Mouse (Mus musculus) lung, adult 2 months (tissue): ENCODE measurements around the gene Cmtm3. TPM values are rescaled to one million over a fixed set of nuclear protein-coding genes. Genes with fewer than 3 reads are reported as not detected.

ENCODE experiments used
- DNase-seq: peaks from one replicate; pipeline ENCODE4 v3.0.0; 2022
- H3K4me1 ChIP-seq: fragments of 200-500 bp; 2 replicates; pipeline ENCODE4 v1.6.1; 2011; ENCODE audit warnings: low read length; ENCODE audit not compliant: control insufficient read depth, insufficient read depth
- H3K4me3 ChIP-seq: fragments of 200-500 bp; replicated peaks from 2 replicates; pipeline ENCODE3; 2011; ENCODE audit warnings: low read depth, mild to moderate bottlenecking, control low read depth, low read length; ENCODE audit errors: extremely low read depth
- CTCF ChIP-seq: fragments of 200-500 bp; IDR thresholded peaks from 2 replicates; pipeline ENCODE4 v1.5.1; 2011; ENCODE audit warnings: mild to moderate bottlenecking, low read length, control low read depth; ENCODE audit not compliant: insufficient read depth
- POLR2A ChIP-seq: fragments of 200-500 bp; IDR thresholded peaks from 2 replicates; pipeline ENCODE4 v1.6.1; 2011; ENCODE audit warnings: low read depth, mild to moderate bottlenecking, control low read depth, low read length, borderline replicate concordance; ENCODE audit errors: extremely low read depth
- WGBS: fragments of 180-500 bp; shearing (Covaris S2); methylation state at CpG from one replicate; pipeline ENCODE4 v1.1.7; 2018; 5-methylcytosine and 5-hydroxymethylcytosine counted together
- polyA plus RNA-seq: library from polyadenylated mRNA; depleted of rRNA; stranded (reverse); fragments of >200 nt; gene quantifications from 2 replicates; pipeline ENCODE4 v1.2.3, GENCODE M21; 2012

Cmtm3 gene
- polyA plus RNA-seq, 1 experiment = 154 TPM

DNA sequence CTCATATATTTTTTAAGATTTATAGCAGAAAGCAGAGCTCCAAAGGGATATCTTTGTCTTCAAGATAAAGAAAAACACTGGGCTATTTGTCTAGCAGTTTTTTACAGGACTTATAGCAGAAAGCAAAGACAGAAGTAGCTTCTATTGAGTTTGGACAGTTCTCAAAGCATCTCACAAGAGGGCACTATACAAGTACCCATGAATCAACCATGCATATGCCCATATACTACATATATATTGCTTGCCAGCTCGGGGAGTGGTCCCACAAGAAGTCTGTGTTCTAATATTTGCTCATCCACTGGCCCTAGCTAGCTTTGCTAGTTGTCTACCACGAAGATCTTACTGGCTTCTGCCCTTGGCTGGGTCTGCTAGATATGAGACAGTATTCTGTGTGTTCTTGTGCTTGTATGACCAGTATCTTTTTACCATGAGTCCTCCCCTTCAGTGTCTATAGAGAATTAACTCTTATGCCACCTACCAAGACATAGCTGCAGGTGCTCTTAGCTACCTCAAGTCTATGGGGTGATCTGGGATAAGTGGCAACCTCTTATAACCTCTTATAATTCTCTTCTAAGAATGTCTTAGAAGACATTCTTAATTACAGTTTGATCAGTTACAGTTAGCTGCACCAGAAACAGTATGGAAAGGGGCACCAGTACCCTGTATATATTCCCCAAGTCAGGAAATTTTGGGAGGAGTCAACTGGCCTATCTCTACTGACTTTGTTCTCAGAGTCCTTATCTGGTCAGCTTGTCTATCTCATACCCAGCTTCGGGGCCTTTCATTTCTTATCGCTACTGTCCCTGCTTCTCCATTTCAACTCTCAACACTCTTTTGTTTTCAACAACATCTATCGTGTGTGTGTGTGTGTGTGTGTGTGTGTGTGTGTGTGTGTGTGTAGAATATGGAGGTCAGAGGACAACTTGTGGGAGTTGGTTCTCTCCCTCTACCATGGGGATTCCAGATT lies 6.3 kb upstream of the Cmtm3 start:
- TF ChIP-seq CTCF (no peak), POLR2A (no peak)
- Histone ChIP-seq H3K4me1 (peaks cover 2% of the 10 kb centered on the region; the same call in 1 of the 2 replicates), H3K4me3 (no peak overlapping the region)
- no peak for DNase-seq
- WGBS = 65% methylated on average over 5 of the region's 5 CpGs

- no peak for TF ChIP-seq CTCF
- H3K4me1 ChIP-seq = peaks cover 2% of the 10 kb centered on the region; the same call in 1 of the 2 replicates
- 30% methylated on average over 5 of the region's 5 CpGs for WGBS
- no peak overlapping the region for H3K4me3 ChIP-seq
- DNase-seq = no peak
Measured at GRCm38 (mm10) chr8:104333786-104334185, 5.4 kb upstream of the Cmtm3 start.

DNA sequence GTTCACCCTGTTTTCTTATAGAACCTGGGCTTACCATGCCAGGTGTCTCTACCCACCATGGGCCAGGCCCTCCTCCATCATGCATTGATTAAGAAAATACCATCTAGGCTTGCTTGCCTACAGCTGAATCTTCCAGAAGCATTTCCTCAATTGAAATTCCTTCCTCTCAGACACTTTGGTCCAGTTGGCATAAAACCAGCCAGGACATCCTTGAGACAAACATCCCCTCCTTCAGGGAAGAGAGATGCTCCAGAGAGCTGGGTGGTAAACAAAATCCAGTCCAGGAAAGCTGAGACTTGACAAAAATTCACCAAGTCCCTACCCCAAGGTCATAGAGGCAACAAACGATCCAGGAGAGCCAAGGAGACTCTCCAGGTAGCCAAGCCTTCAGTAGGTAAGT lies 5.0 kb upstream of the Cmtm3 start:
- peak; percentile 13 for DNase-seq
- TF ChIP-seq CTCF (no peak), POLR2A (no peak)
- H3K4me1 ChIP-seq = peaks cover 2% of the 10 kb centered on the region
- 41% methylated on average over 1 of the region's 1 CpGs for WGBS
- no peak overlapping the region for H3K4me3 ChIP-seq

DNA sequence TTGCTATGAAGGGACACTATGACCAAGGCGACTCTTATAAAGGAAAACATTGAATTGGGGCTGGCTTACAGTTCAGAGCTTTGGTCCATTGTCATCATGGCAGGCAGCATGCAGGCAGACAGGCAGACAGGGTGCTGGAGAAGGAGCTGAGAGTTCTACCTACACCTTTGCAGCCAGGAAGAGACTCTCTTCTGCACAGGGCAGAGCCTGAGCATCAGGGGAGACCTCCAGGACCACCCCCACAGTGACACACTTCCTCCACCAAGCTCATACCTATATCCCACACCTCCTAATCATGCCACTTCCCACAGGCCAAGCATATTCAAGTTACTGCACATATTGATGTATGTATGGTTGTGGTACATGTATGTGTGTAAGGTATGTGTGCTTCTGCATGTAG lies 2.4 kb upstream of the Cmtm3 start:
- H3K4me3 ChIP-seq = no peak overlapping the region
- peaks cover 2% of the 10 kb centered on the region for H3K4me1 ChIP-seq
- 85% methylated on average over 1 of the region's 1 CpGs for WGBS
- TF ChIP-seq CTCF = no peak
- no peak for TF ChIP-seq POLR2A
- DNase-seq = no peak

GRCm38 (mm10) chr8:104337890-104338289 lies 1.3 kb upstream of the Cmtm3 start:
- DNase-seq = no peak
- Histone ChIP-seq H3K4me1 (peaks cover 2% of the 10 kb centered on the region), H3K4me3 (no peak overlapping the region)
- TF ChIP-seq CTCF (no peak), POLR2A (no peak)
- WGBS = 60% methylated on average over 3 of the region's 3 CpGs

DNA sequence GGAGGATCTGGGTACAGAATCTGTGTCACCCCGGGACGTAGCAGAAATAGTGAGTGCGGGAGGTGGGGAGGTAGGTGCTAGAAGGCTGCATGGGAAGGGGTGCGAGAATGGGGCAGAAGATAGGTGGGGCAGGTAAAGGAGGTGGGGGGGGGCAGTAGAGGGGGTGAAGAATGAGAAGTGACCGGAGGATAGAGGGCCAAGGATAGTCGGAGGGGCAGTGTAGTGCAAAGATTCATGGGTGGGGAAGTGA lies 698 bp downstream of the Cmtm3 start:
- WGBS = 1% methylated on average over 6 of the region's 6 CpGs
- TF ChIP-seq CTCF = no peak
- no peaks in the 10 kb centered on the region; the same call in none of the 2 replicates for H3K4me1 ChIP-seq
- H3K4me3 ChIP-seq = peak overlapping the region; percentile 64
- DNase-seq = peak; percentile 17

- TF ChIP-seq CTCF = no peak
- TF ChIP-seq POLR2A = peak; percentile 70; the same call in 1 of the 2 replicates
- no peaks in the 10 kb centered on the region; the same call in none of the 2 replicates for H3K4me1 ChIP-seq
- peak; percentile 65 for DNase-seq
- H3K4me3 ChIP-seq = peak overlapping the region; percentile 64
- WGBS = under 1% methylated on average over 52 of the region's 54 CpGs
Measured at GRCm38 (mm10) chr8:104340233-104341105, 1.3 kb downstream of the Cmtm3 start.

DNA sequence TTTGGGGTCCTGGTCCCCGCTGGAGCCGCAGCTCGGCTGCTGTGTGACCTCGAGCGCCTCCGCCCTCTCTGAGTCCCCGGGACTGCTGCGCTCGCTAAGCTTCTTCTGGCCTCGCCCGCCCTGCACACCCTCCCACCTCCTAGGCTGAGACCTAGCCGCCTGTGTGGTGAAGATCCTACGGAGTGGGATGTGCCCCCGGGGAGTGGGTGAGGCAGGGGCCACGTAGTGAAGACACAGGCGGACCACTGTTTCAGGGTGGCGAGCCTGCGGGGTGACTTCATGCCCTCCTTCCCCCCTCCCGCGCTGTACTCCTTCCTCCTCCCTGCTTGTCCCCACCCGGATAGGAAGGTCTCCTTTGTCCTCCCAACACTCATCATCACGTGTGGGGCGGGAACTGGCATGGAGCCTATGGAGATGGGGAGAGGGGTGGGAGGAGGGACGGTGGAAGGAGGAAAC lies 1.9 kb downstream of the Cmtm3 start:
- 2% methylated on average over 24 of the region's 24 CpGs for WGBS
- no peaks in the 10 kb centered on the region; the same call in none of the 2 replicates for H3K4me1 ChIP-seq
- peak overlapping the region; percentile 64 for H3K4me3 ChIP-seq
- peak; percentile 63 for DNase-seq
- peak; percentile 85; the same call in 1 of the 2 replicates for TF ChIP-seq POLR2A
- no peak for TF ChIP-seq CTCF

- Histone ChIP-seq H3K4me3 (peak overlapping the region; percentile 64), H3K4me1 (no peaks in the 10 kb centered on the region; the same call in none of the 2 replicates)
- 45% methylated on average over 6 of the region's 6 CpGs for WGBS
- TF ChIP-seq POLR2A = no peak
- no peak for TF ChIP-seq CTCF
- DNase-seq = no peak
Measured at GRCm38 (mm10) chr8:104341678-104342077, 2.5 kb downstream of the Cmtm3 start.

DNA sequence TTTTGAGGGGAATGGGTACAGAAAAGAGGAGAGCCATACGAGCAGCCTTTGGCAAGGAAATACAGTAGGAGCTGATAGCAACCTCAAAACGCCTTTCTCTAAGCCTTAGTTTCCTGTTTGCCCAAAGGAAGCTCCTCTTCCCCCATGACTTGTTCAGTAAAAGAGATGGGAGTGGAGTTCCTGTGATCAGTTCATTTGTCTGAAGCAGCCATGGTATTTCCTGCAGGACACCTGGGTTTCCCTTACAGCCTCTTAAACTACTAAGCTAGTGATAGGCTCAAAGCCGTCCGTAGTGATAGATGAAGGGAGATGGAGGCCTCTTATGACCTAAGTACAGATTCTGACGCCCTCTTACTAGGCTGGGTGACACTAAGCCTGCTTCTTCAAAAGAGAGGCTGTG lies 3.2 kb downstream of the Cmtm3 start:
- Histone ChIP-seq H3K4me1 (no peaks in the 10 kb centered on the region; the same call in none of the 2 replicates), H3K4me3 (no peak overlapping the region)
- no peak for TF ChIP-seq CTCF
- no peak for TF ChIP-seq POLR2A
- DNase-seq = no peak
- 49% methylated on average over 5 of the region's 5 CpGs for WGBS
